Mouse (Mus musculus): ENCODE results near the gene Papln. TPM values are rescaled to one million over a fixed set of nuclear protein-coding genes. Genes with fewer than 3 reads are reported as not detected.

Gene Papln
- total and polyA plus RNA-seq, 3 experiments: 4.9 to 8.7 (median 7.5) TPM

- no peak overlapping the region for H3K27ac ChIP-seq
- H3K36me3 ChIP-seq (ENCODE audit: control insufficient read depth, insufficient read depth, low read length): no peaks in the 10 kb centered on the region
- H3K4me3 ChIP-seq: no peak overlapping the region
- TF ChIP-seq CTCF (IDR thresholded peaks at IDR 0.05): no peak
- TF ChIP-seq POLR2A (IDR thresholded peaks at IDR 0.05; ENCODE audit: insufficient read depth, low read depth, low read length): no peak
- TF ChIP-seq EP300 (IDR thresholded peaks at IDR 0.05; ENCODE audit: insufficient read depth, low read depth, low read length): no peak
- H3K9ac ChIP-seq (ENCODE audit: low read depth, low read length): no peak overlapping the region
- H3K27me3 ChIP-seq (ENCODE audit: control insufficient read depth, insufficient read depth, low read length): no peaks in the 10 kb centered on the region
- no peak for DNase-seq
- 84% methylated on average over 2 of the region's 2 CpGs for WGBS
- H3K4me1 ChIP-seq (ENCODE audit: control insufficient read depth, insufficient read depth, low read length): peaks cover 2% of the 10 kb centered on the region
- intact Hi-C loops (cut with DNase I): no loop called here
- H3K79me2 ChIP-seq (replicated peaks; ENCODE audit: control insufficient read depth, insufficient read depth, low read length): no peaks in the 10 kb centered on the region
Measured at GRCm38 (mm10) chr12:83760201-83760600, 3.2 kb upstream of the Papln start.

DNA sequence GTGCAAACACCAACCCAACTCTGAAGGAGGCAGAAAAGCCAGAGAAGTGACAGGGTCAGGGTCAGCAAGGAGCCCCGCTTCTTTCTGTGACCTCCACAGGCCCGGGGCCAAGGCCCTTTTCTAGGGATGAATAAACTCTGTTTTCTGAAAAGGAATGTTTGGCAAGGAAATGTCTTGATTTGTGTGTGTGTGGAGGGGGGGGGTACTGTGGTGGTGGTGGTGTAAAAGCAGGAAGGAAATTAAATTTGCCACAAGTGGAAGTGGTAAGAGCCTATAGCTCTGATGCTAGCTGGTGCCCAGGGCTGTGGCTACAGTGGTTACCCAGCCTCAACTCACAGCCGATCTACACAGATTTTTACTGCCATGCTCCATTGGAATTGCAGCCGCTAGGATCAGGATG is 728 bp upstream of the Papln start:
- intact Hi-C loops (cut with DNase I): no loop called here
- H3K27ac ChIP-seq: peak overlapping the region; percentile 40; the same call in 1 of the 2 replicates
- no peak for TF ChIP-seq POLR2A (IDR thresholded peaks at IDR 0.05; ENCODE audit: insufficient read depth, low read depth, low read length)
- TF ChIP-seq EP300 (IDR thresholded peaks at IDR 0.05; ENCODE audit: insufficient read depth, low read depth, low read length): no peak
- TF ChIP-seq CTCF (IDR thresholded peaks at IDR 0.05): no peak

DNA sequence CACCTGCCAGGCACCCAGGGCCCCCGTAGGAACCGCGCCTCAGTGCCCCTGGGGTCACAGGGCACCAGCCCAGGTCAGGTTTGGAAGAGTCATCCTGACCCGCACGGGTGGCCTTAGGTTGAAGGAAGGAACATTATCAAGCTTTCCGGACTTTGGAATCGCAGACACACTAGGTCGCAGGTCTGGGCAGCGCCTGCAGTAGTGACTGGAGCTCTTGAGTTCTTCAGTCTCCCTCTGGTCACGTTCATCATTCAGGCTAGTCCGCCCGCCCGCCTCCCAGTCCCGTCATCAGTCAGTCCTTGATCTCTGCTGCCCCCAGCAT is 571 bp downstream of the Papln start:
- Histone ChIP-seq H3K9ac (ENCODE audit: low read depth, low read length) (peak overlapping the region; percentile 65), H3K4me3 (peak overlapping the region; percentile 58), H3K4me1 (ENCODE audit: control insufficient read depth, insufficient read depth, low read length) (peaks cover 3% of the 10 kb centered on the region), H3K27ac (peak overlapping the region; percentile 80), H3K27me3 (ENCODE audit: control insufficient read depth, insufficient read depth, low read length) (no peaks in the 10 kb centered on the region), H3K79me2 (replicated peaks; ENCODE audit: control insufficient read depth, insufficient read depth, low read length) (no peaks in the 10 kb centered on the region), H3K36me3 (ENCODE audit: control insufficient read depth, insufficient read depth, low read length) (no peaks in the 10 kb centered on the region)
- intact Hi-C loops (cut with DNase I): no loop called here
- TF ChIP-seq POLR2A (IDR thresholded peaks at IDR 0.05; ENCODE audit: insufficient read depth, low read depth, low read length) (no peak), EP300 (IDR thresholded peaks at IDR 0.05; ENCODE audit: insufficient read depth, low read depth, low read length) (no peak), CTCF (IDR thresholded peaks at IDR 0.05) (no peak)
- DNase-seq: peak in 1 of 2 experiments; percentile 46
- WGBS: 15% methylated on average over 14 of the region's 14 CpGs

More for the DNA sequence above, 728 bp upstream of the Papln start:
- 34% methylated on average over 4 of the region's 4 CpGs for WGBS
- Histone ChIP-seq H3K4me1 (ENCODE audit: control insufficient read depth, insufficient read depth, low read length) (peaks cover 2% of the 10 kb centered on the region), H3K36me3 (ENCODE audit: control insufficient read depth, insufficient read depth, low read length) (no peaks in the 10 kb centered on the region), H3K4me3 (no peak overlapping the region), H3K27me3 (ENCODE audit: control insufficient read depth, insufficient read depth, low read length) (no peaks in the 10 kb centered on the region), H3K79me2 (replicated peaks; ENCODE audit: control insufficient read depth, insufficient read depth, low read length) (no peaks in the 10 kb centered on the region), H3K9ac (ENCODE audit: low read depth, low read length) (no peak overlapping the region)
- no peak for DNase-seq

DNA sequence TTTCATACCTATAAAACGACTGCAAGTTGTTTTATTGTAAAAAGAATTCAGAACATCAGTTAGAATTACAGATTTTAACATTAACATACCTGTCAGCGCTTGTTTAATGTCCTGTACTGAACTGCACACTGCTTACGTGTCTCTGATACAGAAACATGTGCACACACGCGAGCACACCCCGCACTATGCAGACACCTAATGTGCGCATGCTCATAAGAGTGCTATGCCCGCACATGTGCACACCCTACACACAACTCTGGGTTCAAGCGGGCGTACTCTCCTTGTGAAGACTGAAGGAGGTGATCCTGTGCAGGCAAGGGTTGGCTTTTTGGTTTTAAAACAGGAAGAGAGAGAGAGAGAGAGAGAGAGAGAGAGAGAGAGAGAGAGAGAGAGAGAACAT is 1.1 kb downstream of the Papln start:
- peak overlapping the region; percentile 58; the same call in 1 of the 2 replicates for H3K4me3 ChIP-seq

DNA sequence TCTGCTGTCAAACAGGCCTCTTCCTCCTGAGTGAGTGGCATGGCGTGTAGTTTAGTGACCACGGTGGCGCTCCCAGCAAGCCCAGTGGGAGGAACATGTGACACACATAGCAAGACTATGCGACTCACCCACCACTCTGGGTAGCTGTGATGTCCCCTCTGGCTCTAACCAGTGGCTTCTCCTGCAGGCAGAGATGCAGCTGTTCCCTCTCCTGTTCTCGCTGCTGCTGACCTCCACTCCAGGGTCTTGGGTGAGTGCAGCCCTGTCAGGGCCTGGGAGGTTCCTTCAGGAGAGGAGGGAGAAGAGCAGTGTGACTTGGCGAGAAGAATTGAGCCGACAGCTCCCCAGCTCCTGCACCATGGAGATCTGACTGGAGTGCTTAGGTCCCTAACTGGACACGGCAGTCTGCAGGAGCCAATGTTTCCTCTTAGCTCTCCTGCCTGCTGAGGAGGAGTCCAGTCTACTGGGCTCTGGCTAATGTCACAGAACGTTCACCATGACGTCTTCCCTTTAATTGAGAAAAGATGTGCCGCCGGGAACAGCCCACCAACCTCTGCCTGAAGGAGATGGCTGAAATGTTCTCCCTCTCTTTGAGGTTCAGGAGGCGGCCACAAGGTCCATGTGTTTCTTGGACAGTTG is 2.6 kb downstream of the Papln start:
- no peak overlapping the region for H3K9ac ChIP-seq (ENCODE audit: low read depth, low read length)
- 78% methylated on average over 13 of the region's 13 CpGs for WGBS
- intact Hi-C loops (cut with DNase I): no loop called here
- H3K36me3 ChIP-seq (ENCODE audit: control insufficient read depth, insufficient read depth, low read length): no peaks in the 10 kb centered on the region
- H3K27me3 ChIP-seq (ENCODE audit: control insufficient read depth, insufficient read depth, low read length): no peaks in the 10 kb centered on the region
- TF ChIP-seq EP300 (IDR thresholded peaks at IDR 0.05; ENCODE audit: insufficient read depth, low read depth, low read length): no peak
- TF ChIP-seq POLR2A (IDR thresholded peaks at IDR 0.05; ENCODE audit: insufficient read depth, low read depth, low read length): no peak
- TF ChIP-seq CTCF (IDR thresholded peaks at IDR 0.05): no peak
- H3K79me2 ChIP-seq (replicated peaks; ENCODE audit: control insufficient read depth, insufficient read depth, low read length): no peaks in the 10 kb centered on the region
- H3K27ac ChIP-seq: no peak overlapping the region
- H3K4me1 ChIP-seq (ENCODE audit: control insufficient read depth, insufficient read depth, low read length): peaks cover 8% of the 10 kb centered on the region
- no peak overlapping the region for H3K4me3 ChIP-seq
- no peak for DNase-seq

More for the DNA sequence above, 1.1 kb downstream of the Papln start:
- WGBS: 78% methylated on average over 10 of the region's 10 CpGs
- intact Hi-C loops (cut with DNase I): no loop called here
- H3K27me3 ChIP-seq (ENCODE audit: control insufficient read depth, insufficient read depth, low read length): no peaks in the 10 kb centered on the region
- peaks cover 3% of the 10 kb centered on the region for H3K4me1 ChIP-seq (ENCODE audit: control insufficient read depth, insufficient read depth, low read length)
- no peaks in the 10 kb centered on the region for H3K36me3 ChIP-seq (ENCODE audit: control insufficient read depth, insufficient read depth, low read length)
- TF ChIP-seq POLR2A (IDR thresholded peaks at IDR 0.05; ENCODE audit: insufficient read depth, low read depth, low read length): no peak
- TF ChIP-seq CTCF (IDR thresholded peaks at IDR 0.05): no peak
- TF ChIP-seq EP300 (IDR thresholded peaks at IDR 0.05; ENCODE audit: insufficient read depth, low read depth, low read length): no peak
- H3K27ac ChIP-seq: no peak overlapping the region; the same call in 1 of the 2 replicates
- no peak overlapping the region for H3K9ac ChIP-seq (ENCODE audit: low read depth, low read length)
- H3K79me2 ChIP-seq (replicated peaks; ENCODE audit: control insufficient read depth, insufficient read depth, low read length): no peaks in the 10 kb centered on the region
- no peak for DNase-seq

- DNase-seq: no peak
- intact Hi-C loops (cut with DNase I): no loop called here
Measured at GRCm38 (mm10) chr12:83767833-83768232, 4.4 kb downstream of the Papln start.

More at GRCm38 (mm10) chr12:83767833-83768232, 4.4 kb downstream of the Papln start:
- no peak for TF ChIP-seq EP300 (IDR thresholded peaks at IDR 0.05; ENCODE audit: insufficient read depth, low read depth, low read length)
- no peak for TF ChIP-seq CTCF (IDR thresholded peaks at IDR 0.05)
- TF ChIP-seq POLR2A (IDR thresholded peaks at IDR 0.05; ENCODE audit: insufficient read depth, low read depth, low read length): no peak
- Histone ChIP-seq H3K27ac (no peak overlapping the region), H3K9ac (ENCODE audit: low read depth, low read length) (no peak overlapping the region), H3K36me3 (ENCODE audit: control insufficient read depth, insufficient read depth, low read length) (no peaks in the 10 kb centered on the region), H3K79me2 (replicated peaks; ENCODE audit: control insufficient read depth, insufficient read depth, low read length) (no peaks in the 10 kb centered on the region), H3K4me1 (ENCODE audit: control insufficient read depth, insufficient read depth, low read length) (peaks cover 7% of the 10 kb centered on the region), H3K27me3 (ENCODE audit: control insufficient read depth, insufficient read depth, low read length) (no peaks in the 10 kb centered on the region), H3K4me3 (no peak overlapping the region)
- WGBS: 61% methylated on average over 9 of the region's 9 CpGs

All from heart, adult 2 months (tissue).